Mouse (Mus musculus): ENCODE data around the gene Rab3gap2. TPM values are rescaled to one million over a fixed set of nuclear protein-coding genes. Genes with fewer than 3 reads are reported as not detected.

Gene Rab3gap2
- polyA plus RNA-seq, 1 experiment from 2014 or later: 20.4 TPM

DNA sequence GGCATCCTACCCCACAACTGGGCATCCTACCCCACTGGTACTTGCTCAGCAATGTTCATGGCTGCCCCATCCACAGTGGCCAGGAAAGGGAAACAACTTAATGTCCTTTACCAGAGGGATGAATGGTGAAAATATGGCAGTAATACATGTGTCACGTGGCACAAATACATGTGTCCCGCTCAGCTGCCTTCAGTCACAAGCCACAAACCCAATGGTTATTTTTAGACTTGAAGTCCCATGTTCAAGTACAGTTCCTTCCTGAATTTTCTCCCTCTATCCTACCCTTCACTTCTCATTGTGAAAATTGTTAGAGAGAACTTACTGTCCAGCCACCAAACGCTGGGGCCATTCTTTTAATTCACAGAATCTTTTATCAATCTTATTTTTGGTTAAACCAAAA, 7.6 kb upstream of the Rab3gap2 start:
- WGBS: 69% methylated on average over 3 of the region's 3 CpGs
- Histone ChIP-seq H3K27ac (ENCODE audit: low read length) (no peak overlapping the region), H3K27me3 (ENCODE audit: control insufficient read depth, insufficient read depth, low read depth, low read length) (peaks cover 3% of the 10 kb centered on the region), H3K4me2 (ENCODE audit: low read depth, low read length) (no peak overlapping the region), H3K4me3 (ENCODE audit: low read length) (no peak overlapping the region), H3K36me3 (ENCODE audit: control insufficient read depth, insufficient read depth, low read length) (no peaks in the 10 kb centered on the region), H3K4me1 (replicated peaks; ENCODE audit: control insufficient read depth, insufficient read depth, low read length) (0 out of 2 replicates have a peak, but pooled peaks cover 2% of the 10 kb centered on the region), H3K9me3 (ENCODE audit: control insufficient read depth, low read length) (no peaks in the 10 kb centered on the region), H3K9ac (ENCODE audit: low read length) (no peak overlapping the region)
- ATAC-seq (ENCODE audit: low read depth): no peak

GRCm38 (mm10) chr1:185200571-185201395, 3.1 kb upstream of the Rab3gap2 start:
- Histone ChIP-seq H3K36me3 (ENCODE audit: control insufficient read depth, insufficient read depth, low read length) (no peaks in the 10 kb centered on the region), H3K9ac (ENCODE audit: low read length) (no peak overlapping the region), H3K4me2 (ENCODE audit: low read depth, low read length) (no peak overlapping the region), H3K4me1 (replicated peaks; ENCODE audit: control insufficient read depth, insufficient read depth, low read length) (peaks cover 4% of the 10 kb centered on the region), H3K27me3 (ENCODE audit: control insufficient read depth, insufficient read depth, low read depth, low read length) (no peaks in the 10 kb centered on the region), H3K27ac (ENCODE audit: low read length) (no peak overlapping the region), H3K9me3 (ENCODE audit: control insufficient read depth, low read length) (no peaks in the 10 kb centered on the region), H3K4me3 (ENCODE audit: low read length) (no peak overlapping the region)
- no peak for ATAC-seq (ENCODE audit: low read depth)
- WGBS: 60% methylated on average over 22 of the region's 22 CpGs

DNA sequence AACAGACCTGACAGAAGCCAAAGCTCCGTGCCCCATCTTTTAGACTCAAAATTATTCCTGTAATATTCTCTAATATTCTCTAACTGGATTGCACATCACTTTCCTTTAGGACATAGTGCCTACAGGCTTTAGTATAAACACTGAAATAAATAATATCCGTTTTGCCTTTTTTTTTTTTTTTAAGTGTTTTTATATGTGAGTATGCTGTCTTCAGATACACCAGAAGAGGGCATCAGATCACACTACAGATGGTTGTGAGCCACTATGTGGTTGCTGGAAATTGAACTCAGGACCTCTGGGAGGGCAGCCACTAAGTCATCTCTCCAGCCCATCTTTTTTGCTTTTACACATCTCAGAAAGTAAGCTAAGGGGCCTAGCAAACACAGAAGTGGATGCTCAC, 1.9 kb upstream of the Rab3gap2 start:
- no peak for ATAC-seq (ENCODE audit: low read depth)
- peaks cover 4% of the 10 kb centered on the region for H3K4me1 ChIP-seq (replicated peaks; ENCODE audit: control insufficient read depth, insufficient read depth, low read length)
- H3K36me3 ChIP-seq (ENCODE audit: control insufficient read depth, insufficient read depth, low read length): no peaks in the 10 kb centered on the region
- no peak overlapping the region for H3K27ac ChIP-seq (ENCODE audit: low read length)
- H3K4me2 ChIP-seq (ENCODE audit: low read depth, low read length): no peak overlapping the region
- H3K9me3 ChIP-seq (ENCODE audit: control insufficient read depth, low read length): no peaks in the 10 kb centered on the region
- H3K9ac ChIP-seq (ENCODE audit: low read length): no peak overlapping the region
- H3K4me3 ChIP-seq (ENCODE audit: low read length): no peak overlapping the region
- no peaks in the 10 kb centered on the region for H3K27me3 ChIP-seq (ENCODE audit: control insufficient read depth, insufficient read depth, low read depth, low read length)
- 82% methylated on average over 2 of the region's 2 CpGs for WGBS

DNA sequence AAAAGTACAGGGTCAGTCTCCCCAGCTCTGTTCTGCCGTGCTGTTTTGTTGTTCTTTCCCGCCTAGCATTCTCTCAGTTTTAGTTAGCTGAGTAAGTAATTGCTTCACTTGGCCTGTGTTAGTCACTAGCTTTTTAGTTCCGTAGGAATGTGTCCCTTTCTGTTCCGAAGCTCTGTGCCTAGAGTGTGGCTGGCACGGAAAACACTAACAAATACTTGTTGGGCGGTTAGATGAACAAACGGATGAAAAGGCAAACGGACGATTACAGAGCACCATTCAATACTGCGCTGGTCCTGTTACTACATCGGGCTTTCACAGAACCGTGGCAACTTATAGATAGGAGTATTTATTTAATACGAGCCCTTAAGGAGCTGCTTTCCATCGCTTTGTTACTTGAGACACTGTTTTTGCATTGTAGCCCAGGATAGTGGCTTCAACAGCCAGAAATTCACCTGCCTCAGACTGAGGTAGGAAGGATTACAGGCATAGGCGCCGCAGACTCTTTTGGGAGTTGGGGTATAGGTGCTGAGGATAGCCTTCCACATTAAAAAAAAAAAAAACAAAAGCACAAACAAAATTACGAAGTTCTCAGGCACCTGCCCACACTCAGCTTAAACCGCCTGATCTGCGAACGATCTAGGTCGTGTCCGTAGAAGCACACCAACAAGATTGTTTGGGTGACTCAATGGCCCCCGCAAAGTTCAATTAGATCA, 565 bp upstream of the Rab3gap2 start:
- H3K27ac ChIP-seq (ENCODE audit: low read length): peak overlapping the region; percentile 92
- no peaks in the 10 kb centered on the region for H3K27me3 ChIP-seq (ENCODE audit: control insufficient read depth, insufficient read depth, low read depth, low read length)
- H3K4me1 ChIP-seq (replicated peaks; ENCODE audit: control insufficient read depth, insufficient read depth, low read length): peaks cover 4% of the 10 kb centered on the region
- H3K9ac ChIP-seq (ENCODE audit: low read length): peak overlapping the region; percentile 68
- H3K4me2 ChIP-seq (ENCODE audit: low read depth, low read length): peak overlapping the region; percentile 84
- H3K36me3 ChIP-seq (ENCODE audit: control insufficient read depth, insufficient read depth, low read length): 0 out of 2 replicates have a peak, but pooled peaks cover 2% of the 10 kb centered on the region
- peak overlapping the region; percentile 88 for H3K4me3 ChIP-seq (ENCODE audit: low read length)
- H3K9me3 ChIP-seq (ENCODE audit: control insufficient read depth, low read length): no peaks in the 10 kb centered on the region
- peak; percentile 22; the same call in 1 of the 2 replicates for ATAC-seq (ENCODE audit: low read depth)
- WGBS: 2% methylated on average over 23 of the region's 23 CpGs

DNA sequence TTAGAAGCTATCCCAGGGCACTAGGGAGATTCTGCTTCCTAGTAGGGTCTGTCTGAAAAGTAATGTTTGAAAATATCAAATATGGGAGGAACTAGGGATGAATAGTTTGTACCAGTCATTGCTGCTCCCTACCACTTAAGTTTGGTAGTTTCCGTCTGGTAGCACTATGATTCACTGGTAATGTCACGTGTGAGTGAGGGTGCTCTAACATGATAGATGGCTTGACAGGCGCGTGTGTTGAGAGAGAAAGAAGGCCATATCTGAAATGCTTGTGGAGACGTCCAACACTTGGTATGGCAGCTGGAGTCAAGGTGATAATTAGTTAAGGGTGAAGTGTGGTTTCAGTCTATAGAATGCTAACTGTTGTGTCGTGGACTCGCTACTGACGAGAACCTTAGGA, 1.2 kb downstream of the Rab3gap2 start:
- H3K4me3 ChIP-seq (ENCODE audit: low read length): peak overlapping the region; percentile 14; the same call in 1 of the 2 replicates
- no peaks in the 10 kb centered on the region for H3K9me3 ChIP-seq (ENCODE audit: control insufficient read depth, low read length)

DNA sequence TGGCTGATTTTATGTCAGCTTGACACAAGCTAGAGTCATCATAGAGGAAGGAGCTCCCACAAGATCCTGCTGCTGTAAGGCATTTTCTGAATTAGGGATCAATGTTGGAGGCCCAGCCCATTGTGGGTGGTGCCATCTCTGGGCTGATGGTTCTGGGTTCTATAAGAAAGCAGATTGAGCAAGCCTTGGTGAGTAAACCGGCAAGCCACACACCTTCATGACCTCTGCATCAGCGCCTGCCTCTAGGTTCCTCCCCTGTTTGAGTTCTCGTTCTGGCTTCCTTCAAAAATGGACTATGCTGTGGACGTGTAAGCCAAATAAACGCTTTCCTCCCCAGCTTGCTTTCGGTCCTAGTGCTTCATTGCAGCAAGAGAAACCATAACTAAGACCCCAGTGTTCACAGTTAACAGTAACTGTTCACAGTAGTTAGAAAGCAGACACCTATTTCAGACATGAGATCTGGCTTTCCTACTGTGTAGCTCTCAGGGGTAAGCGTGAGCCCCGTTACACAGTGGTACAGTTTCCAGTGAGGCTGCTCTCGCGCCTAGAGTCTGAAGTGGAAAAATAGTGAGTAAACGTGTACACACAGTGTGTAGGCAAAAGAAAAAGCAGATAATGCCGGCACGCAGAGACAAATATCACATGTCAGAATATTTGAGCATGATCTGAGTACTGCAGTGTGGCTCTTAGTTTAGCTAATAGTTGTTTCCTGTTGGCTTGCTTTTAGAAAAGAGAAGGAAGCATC, 4.1 kb downstream of the Rab3gap2 start:
- no peaks in the 10 kb centered on the region for H3K27me3 ChIP-seq (ENCODE audit: control insufficient read depth, insufficient read depth, low read depth, low read length)
- 0 out of 2 replicates have a peak, but pooled peaks cover 2% of the 10 kb centered on the region for H3K36me3 ChIP-seq (ENCODE audit: control insufficient read depth, insufficient read depth, low read length)
- H3K4me2 ChIP-seq (ENCODE audit: low read depth, low read length): no peak overlapping the region
- H3K9ac ChIP-seq (ENCODE audit: low read length): no peak overlapping the region
- 81% methylated on average over 13 of the region's 13 CpGs for WGBS
- peaks cover 11% of the 10 kb centered on the region for H3K4me1 ChIP-seq (replicated peaks; ENCODE audit: control insufficient read depth, insufficient read depth, low read length)
- no peak overlapping the region for H3K27ac ChIP-seq (ENCODE audit: low read length)
- no peak for ATAC-seq (ENCODE audit: low read depth)
- H3K4me3 ChIP-seq (ENCODE audit: low read length): no peak overlapping the region
- no peaks in the 10 kb centered on the region for H3K9me3 ChIP-seq (ENCODE audit: control insufficient read depth, low read length)

More for the DNA sequence above, 1.2 kb downstream of the Rab3gap2 start:
- ATAC-seq (ENCODE audit: low read depth): no peak
- Histone ChIP-seq H3K27ac (ENCODE audit: low read length) (no peak overlapping the region), H3K9ac (ENCODE audit: low read length) (0 out of 2 replicates have a peak overlapping the region, but pooled peaks have one; percentile 33), H3K27me3 (ENCODE audit: control insufficient read depth, insufficient read depth, low read depth, low read length) (no peaks in the 10 kb centered on the region), H3K4me2 (ENCODE audit: low read depth, low read length) (peak overlapping the region; percentile 76), H3K36me3 (ENCODE audit: control insufficient read depth, insufficient read depth, low read length) (0 out of 2 replicates have a peak, but pooled peaks cover 2% of the 10 kb centered on the region), H3K4me1 (replicated peaks; ENCODE audit: control insufficient read depth, insufficient read depth, low read length) (peaks cover 11% of the 10 kb centered on the region)
- WGBS: 56% methylated on average over 8 of the region's 8 CpGs

GRCm38 (mm10) chr1:185208766-185209165, 4.8 kb downstream of the Rab3gap2 start:
- H3K4me3 ChIP-seq (ENCODE audit: low read length): no peak overlapping the region
- H3K4me2 ChIP-seq (ENCODE audit: low read depth, low read length): no peak overlapping the region
- H3K27ac ChIP-seq (ENCODE audit: low read length): no peak overlapping the region
- no peaks in the 10 kb centered on the region for H3K27me3 ChIP-seq (ENCODE audit: control insufficient read depth, insufficient read depth, low read depth, low read length)
- H3K9me3 ChIP-seq (ENCODE audit: control insufficient read depth, low read length): no peaks in the 10 kb centered on the region
- WGBS: 84% methylated on average over 8 of the region's 8 CpGs
- no peak for ATAC-seq (ENCODE audit: low read depth)
- 0 out of 2 replicates have a peak, but pooled peaks cover 2% of the 10 kb centered on the region for H3K36me3 ChIP-seq (ENCODE audit: control insufficient read depth, insufficient read depth, low read length)
- no peak overlapping the region for H3K9ac ChIP-seq (ENCODE audit: low read length)
- H3K4me1 ChIP-seq (replicated peaks; ENCODE audit: control insufficient read depth, insufficient read depth, low read length): peaks cover 11% of the 10 kb centered on the region

DNA sequence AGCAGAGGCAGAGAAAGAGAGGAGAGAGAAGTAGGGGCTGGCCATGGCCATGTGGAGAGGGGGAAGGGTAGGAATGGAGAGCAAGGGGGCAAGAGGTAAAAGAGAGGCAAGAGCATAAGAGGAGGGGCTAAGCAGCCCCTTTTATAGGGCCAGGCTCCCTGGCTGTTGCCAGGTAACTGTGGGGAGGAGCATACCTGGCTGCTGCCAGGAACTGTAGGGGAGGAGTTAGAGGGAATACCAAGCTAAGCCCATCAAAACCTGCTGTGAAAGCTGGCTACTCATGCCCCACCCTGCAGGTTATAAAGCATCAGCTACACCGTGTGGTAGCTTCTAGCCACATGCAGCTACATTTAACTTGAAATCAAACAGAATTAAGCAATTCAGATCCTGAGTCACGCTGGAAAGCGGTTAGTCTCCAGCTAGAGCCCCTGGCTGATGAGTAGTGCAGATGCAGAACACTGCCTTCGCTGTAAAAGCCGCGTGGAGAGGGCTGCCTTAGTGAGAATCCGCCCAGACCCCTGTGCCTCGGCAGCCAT, 5.8 kb downstream of the Rab3gap2 start:
- H3K4me2 ChIP-seq (ENCODE audit: low read depth, low read length): no peak overlapping the region
- H3K4me1 ChIP-seq (replicated peaks; ENCODE audit: control insufficient read depth, insufficient read depth, low read length): peaks cover 11% of the 10 kb centered on the region
- no peak overlapping the region for H3K4me3 ChIP-seq (ENCODE audit: low read length)
- ATAC-seq (ENCODE audit: low read depth): peak; percentile 62
- H3K27ac ChIP-seq (ENCODE audit: low read length): no peak overlapping the region
- no peak overlapping the region for H3K9ac ChIP-seq (ENCODE audit: low read length)
- H3K36me3 ChIP-seq (ENCODE audit: control insufficient read depth, insufficient read depth, low read length): peaks cover 4% of the 10 kb centered on the region; the same call in 1 of the 2 replicates
- WGBS: 34% methylated on average over 8 of the region's 8 CpGs
- no peaks in the 10 kb centered on the region for H3K9me3 ChIP-seq (ENCODE audit: control insufficient read depth, low read length)
- H3K27me3 ChIP-seq (ENCODE audit: control insufficient read depth, insufficient read depth, low read depth, low read length): no peaks in the 10 kb centered on the region

Data from lung, embryonic 16.5 days (tissue).